Mouse (Mus musculus) megakaryocyte progenitor cell, adult 5-6 weeks (primary cell): ENCODE data around the gene Josd1. TPM values are rescaled to one million over a fixed set of nuclear protein-coding genes. Genes with fewer than 3 reads are reported as not detected.

Experiments used
- ATAC-seq: replicated peaks from 2 replicates; pipeline ENCODE4 v1.8.0; 2016; ENCODE audit warnings: mild to moderate bottlenecking, moderate TSS enrichment, inconsistent platforms; ENCODE audit not compliant: poor library complexity
- total RNA-seq, 2 experiments: library from RNA; stranded (forward) in 1 of 2; stranded (reverse) in 1 of 2; fragments of 157-497, 149-512 nt in 1 of 2; fragments of 200-1000 nt in 1 of 2; gene quantifications; 2 replicates each; pipeline versions ENCODE4 v1.2.3 to v1.2.4; 2015 to 2017

The Josd1 gene
- 16.0 and 18.9 TPM in 2 replicates for total RNA-seq (2015)
- total RNA-seq (2017): 25.1 and 26.2 TPM in 2 replicates

DNA sequence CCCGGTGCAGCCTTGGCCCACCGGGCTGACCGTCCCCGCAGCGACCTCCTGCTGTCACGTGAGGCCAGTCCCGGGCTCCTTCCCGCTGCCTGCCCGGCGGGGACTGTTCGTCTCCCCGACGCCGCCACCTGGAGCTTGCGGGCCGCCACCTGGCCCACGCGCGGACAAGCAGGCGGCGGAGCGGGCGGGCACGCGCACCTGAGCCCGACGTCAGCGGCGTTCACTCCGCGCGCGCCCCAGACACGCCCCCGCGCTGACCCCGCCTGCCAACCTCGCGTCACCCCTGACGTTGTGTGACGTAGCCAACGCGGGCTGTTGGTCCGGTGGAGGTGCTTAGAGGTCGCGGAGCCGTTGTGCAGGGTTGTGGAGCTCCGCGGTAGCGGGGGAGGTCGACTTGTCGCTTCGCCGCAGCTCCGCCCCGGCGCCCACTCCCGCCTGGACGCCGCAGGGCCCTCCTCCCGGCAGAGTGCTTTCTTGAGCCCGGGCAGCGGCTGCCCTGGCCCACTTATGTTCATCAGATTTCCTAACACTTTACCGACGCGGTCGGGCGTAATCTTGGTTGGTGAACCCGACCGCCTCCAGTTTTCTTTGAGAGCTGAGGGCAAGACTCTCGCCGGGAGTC lies at the start of gene Josd1:
Josd1 (minus strand) TSS at position 274 of the 622 bp plus-strand sequence.
- peak; percentile 64 for ATAC-seq

DNA sequence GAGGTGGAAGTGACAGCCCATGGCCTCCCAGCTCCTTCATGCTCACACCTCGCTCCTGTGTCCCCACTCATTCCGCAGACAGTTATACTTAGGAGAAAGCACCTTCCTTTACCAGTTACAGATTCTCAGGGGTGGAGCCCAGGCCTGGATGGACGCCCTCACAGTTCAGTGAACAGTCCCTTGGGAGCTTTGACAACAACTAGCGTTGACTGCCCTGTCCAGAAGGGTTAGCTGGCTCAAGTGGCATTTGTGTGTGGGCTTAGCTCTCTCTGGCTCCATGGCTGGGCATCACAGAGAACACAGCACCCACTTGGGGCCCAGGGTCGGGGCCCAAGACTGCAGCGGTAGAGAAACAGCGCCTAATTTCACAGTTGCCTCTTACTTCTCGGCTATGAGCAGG lies 46.6 kb upstream of the Josd1 start:
- ATAC-seq: 0 out of 2 replicates have a peak, but pooled peaks have one; percentile 2

- peak; percentile 73 for ATAC-seq
Observed at GRCm38 (mm10) chr15:79733640-79734039, 45.9 kb upstream of the Josd1 start.

DNA sequence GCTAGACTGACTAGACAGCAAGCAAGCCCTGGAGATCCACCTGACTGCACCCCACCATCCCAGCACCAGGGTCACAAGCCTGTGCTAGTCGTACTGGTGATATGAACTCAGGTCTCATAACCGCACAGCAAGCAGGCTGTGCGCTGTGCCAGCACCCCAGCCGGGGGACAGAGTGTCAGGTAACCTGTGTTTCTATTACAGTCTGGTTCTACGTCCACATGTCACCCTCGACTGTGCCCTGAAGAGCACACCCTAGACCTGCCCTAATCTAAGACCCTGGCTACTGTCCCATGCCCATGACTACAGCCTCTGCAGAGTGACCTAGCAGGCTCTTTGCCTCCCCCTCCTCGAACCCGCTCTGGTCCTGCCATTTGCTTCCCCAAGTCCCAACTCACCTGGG lies 45.5 kb upstream of the Josd1 start:
- ATAC-seq: no peak

DNA sequence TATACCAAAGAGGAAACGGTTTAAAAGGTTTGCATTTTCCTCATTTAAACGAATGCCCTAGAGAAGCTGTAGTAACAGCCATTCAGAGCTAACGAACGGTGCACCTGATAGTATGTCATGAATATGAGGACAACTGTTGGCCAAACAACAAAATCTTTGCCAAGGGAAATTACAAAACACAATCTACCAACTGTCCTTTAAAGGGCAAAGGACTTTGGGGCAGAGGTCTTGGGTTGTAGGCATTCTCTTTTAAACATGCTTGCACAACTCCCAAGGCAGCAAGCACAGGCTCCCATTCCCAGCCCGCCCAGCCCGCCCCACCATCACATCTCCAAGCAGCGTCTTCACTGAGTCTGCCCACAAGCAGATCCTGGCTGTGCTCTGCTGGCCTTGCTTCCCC lies 43.8 kb upstream of the Josd1 start:
- peak; percentile 33; the same call in 1 of the 2 replicates for ATAC-seq

DNA sequence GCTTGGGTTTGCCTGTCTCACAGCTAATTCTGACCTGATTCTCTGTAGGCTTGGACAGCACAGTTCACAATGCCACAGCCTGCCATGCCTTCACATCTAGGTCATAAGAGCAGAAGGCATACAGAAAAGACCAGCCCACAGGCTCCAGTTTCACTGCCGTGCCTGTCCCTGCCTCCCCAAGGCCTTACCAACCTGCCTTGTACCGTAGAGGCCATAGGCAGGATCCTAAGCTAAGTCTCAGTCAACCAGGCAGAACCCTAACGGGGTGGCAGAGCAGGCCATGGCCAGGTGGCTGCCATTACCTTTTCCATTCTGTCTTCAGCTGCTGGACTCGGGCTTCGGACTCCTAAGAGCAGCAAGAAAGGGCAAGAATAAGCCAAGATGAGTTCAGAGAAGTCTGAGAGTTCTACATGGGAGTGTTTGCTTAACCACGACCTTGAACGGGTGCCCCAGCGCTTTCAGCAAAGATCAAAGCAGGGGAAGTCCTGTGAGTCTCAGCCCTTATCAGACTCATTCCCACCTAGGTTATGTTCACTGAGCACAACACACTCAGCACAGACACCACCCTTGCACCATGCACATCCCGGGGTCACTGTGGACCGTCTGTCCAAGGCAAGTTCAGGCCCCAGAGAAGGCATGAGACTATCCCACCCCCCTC lies 41.1 kb upstream of the Josd1 start:
- no peak for ATAC-seq

GRCm38 (mm10) chr15:79728311-79728710 lies 40.6 kb upstream of the Josd1 start:
- ATAC-seq: no peak

- no peak for ATAC-seq
Observed at GRCm38 (mm10) chr15:79727840-79728239, 40.1 kb upstream of the Josd1 start.

DNA sequence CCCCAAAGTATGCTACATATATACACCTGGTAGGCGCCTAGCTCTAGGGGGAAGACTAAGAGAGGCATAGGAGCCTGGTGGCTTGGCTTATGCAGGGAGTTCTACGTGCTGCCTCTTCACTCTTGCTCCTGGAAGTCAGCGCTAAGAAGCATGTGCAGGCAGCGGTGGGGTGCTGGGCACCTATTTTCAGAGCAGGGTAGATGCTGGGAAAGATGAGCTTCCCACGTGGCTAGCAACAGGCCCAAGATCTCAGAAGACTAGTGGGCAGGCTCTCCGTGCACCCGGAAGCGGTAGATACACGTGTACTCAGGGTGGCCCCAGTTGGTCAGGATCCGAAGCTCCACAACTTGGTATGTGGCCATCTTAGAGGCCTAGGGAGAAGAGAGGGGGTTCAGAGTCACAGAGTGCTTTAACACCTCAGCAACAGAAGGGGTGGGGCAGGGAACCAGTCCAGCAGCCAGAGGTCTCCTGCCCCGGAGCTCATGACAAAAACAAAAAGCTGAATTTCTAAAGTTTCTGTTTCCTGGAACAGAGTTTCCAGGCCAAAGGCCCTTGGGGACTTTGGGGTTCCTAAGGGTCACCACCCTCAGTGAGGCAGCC lies 37.6 kb upstream of the Josd1 start:
- ATAC-seq: no peak

- peak; percentile 63 for ATAC-seq
Observed at GRCm38 (mm10) chr15:79723439-79723838, 35.7 kb upstream of the Josd1 start.

DNA sequence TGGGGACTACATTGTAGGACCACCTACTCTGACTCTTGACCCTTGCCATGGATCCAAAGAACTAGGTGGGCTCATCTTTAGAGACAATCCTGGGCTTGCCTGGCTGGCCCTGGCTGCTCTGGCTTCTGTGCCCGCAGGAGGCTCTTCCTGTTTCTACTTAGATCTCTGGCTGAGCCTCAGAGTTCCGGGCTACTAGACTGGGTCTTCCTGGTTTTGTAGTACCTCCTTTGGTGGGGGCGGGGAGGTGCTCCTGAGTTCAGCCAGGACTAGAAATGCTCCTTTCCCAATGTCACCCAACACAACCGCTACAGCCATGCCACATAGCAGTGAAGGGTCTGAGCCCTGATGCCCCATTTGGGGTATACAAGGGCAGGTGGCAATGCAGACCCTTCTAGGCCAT lies 33.1 kb upstream of the Josd1 start:
- peak; percentile 40; the same call in 1 of the 2 replicates for ATAC-seq

DNA sequence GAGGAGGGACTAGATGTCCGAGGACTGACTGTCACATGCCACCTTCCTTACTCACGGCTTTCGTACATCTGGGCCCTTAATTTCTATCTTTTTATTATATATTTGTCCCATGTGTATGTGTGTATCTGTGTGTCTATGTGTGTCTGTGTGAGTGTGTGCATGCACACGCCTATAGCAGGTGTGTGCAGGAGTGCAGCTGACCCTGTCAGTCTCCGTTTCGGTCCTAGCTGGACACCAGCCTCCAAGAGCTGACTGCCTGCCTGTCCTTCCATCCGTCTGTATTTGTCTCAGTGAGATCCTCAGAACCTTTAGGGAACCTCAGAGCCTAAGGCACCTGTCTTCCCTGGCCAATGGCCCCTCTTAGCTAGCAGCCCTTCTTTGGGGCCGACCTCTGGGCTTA lies 32.5 kb upstream of the Josd1 start:
- no peak for ATAC-seq

GRCm38 (mm10) chr15:79716710-79717109 lies 29.0 kb upstream of the Josd1 start:
- no peak for ATAC-seq

GRCm38 (mm10) chr15:79715646-79716045 lies 27.9 kb upstream of the Josd1 start:
- ATAC-seq: no peak

- peak; percentile 65 for ATAC-seq
Observed at GRCm38 (mm10) chr15:79708229-79708822, 20.6 kb upstream of the Josd1 start.

DNA sequence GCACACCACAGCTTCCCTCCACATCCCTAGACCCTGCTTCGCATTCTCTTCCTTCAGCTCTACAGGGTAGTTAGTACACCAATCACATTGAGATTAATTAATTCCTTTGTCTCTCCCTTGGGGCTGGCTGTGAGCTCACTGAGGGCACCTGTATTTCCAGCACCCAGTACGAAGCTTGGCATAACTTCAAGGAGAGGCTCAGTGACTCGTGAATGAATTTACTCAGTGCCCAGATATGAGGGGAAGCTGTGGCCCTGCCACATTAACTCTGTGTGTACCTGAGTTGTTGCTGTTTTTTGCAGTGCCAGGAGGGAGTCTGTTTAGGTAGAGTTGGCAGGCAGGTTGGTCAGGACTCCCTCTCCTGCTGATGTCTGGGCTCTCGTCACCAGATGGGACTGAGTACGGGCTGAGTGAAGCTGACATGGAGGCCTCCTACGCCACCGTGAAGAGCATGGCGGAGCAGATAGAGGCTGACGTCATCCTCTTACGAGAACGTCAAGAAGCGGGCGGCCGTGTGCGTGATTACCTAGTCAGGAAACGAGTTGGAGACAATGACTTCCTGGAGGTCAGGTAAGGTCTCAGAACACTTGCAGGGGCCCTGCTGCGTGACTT lies 19.0 kb upstream of the Josd1 start:
- ATAC-seq: no peak

GRCm38 (mm10) chr15:79697558-79698187 lies 10.0 kb upstream of the Josd1 start:
- ATAC-seq: no peak

DNA sequence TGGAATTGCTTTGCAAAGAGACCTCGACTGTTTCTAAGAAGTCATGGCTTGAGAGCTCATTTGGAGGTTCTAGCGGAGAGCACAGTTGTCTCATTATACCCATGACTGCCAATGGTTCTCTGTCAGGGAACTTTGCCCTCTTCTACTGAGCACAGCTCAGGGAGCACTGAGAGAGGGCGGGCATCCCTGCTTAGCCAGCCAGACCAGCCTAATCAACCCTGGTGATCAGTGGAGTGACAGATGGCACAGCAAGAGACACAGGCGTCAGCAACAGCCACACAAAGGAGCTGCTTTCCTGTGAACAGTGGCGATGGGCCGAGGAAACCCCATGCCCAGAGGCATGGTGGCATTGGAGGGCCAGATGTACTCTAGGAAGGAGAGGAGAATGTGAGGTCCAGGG lies 9.3 kb upstream of the Josd1 start:
- no peak for ATAC-seq

- ATAC-seq: no peak
Observed at GRCm38 (mm10) chr15:79696508-79696907, 8.8 kb upstream of the Josd1 start.

DNA sequence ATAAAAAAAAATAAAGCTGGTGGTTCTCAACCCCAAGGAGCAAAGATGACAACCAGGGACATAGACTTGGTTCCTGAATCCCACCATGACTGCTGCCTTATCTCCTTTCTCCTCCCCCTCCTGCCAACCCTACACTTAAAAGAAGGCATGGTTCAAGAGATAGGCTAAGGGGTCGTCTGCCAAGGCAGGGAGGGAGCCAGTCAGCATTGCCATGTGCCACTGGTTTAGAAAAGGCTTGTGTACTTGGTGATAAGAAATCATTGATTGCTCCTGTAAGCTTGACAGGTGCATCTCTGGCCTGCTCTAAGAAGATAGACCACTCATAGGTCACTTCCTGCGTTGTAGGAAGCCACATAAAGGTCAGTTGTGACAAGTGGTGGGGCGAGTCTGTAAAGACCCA lies 7.8 kb upstream of the Josd1 start:
- ATAC-seq: peak; percentile 50

DNA sequence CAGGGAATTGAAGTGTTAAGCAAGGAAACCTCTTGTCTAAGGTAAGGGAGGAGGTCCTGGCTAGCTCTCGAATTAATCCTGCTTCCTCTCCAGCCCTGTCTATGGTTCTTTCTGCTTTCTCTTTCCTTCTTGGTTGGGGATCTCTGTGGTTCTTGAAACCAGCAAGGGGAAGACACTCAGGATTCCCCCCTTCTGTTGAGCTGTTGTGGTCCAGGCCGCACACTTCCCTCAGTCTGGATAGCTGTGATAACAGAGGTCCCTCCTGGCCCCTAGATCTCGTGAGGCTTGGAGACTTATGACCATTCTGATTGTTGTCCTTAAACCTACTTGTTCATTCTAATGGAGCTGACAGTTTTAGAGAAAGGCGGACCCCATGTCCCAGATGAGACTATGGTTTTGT lies 6.8 kb upstream of the Josd1 start:
- peak; percentile 44 for ATAC-seq
